Mouse (Mus musculus) megakaryocyte-erythroid progenitor cell, adult 5-6 weeks (primary cell): Measurements from ENCODE around the gene Gngt2. TPM values are rescaled to one million over a fixed set of nuclear protein-coding genes. Genes with fewer than 3 reads are reported as not detected.
"Not testable (repeated sequence)": the region's sequence is repeated elsewhere in the genome, so short reads cannot be mapped to it uniquely, and the experiment has no call there.

Experiments
- ATAC-seq: replicated peaks from 2 replicates; pipeline ENCODE4 v1.8.0; 2016; ENCODE audit warnings: mild to moderate bottlenecking, inconsistent platforms; ENCODE audit not compliant: severe bottlenecking, poor library complexity, low FRiP score, low TSS enrichment
- total RNA-seq, 2 experiments: library from RNA; stranded (forward) in 1 of 2; stranded (reverse) in 1 of 2; fragments of 200-1000, 215-1000 nt in 1 of 2; fragments of >200 nt in 1 of 2; fragmentation: Nextera tagmentation in 1 of 2; gene quantifications; 2 replicates each; pipeline ENCODE4 v1.2.3; 2014 to 2017

The Gngt2 gene
- total RNA-seq, 2 experiments from 2014 or later = 4.4 to 4.6 TPM

DNA sequence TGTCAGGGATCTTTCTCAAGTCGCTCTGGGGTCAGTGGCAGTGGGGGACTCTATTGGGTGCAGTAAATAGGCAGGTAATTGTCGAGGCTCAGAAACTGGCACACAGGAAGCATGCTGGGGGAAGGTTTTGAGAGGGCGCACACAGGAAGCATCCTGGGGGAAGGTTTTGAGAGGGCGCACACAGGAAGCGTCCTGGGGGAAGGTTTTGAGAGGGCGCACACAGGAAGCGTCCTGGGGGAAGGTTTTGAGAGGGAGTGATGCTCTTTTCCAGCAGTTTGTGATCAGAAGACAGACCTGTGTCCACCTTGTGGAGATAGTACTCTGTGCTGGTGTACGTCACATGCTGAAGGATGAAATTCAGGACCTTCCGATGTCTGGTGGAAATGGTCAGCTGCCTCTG, 38.8 kb downstream of the Gngt2 start:
- ATAC-seq = 0 out of 2 replicates have a peak, but pooled peaks have one; percentile 39

DNA sequence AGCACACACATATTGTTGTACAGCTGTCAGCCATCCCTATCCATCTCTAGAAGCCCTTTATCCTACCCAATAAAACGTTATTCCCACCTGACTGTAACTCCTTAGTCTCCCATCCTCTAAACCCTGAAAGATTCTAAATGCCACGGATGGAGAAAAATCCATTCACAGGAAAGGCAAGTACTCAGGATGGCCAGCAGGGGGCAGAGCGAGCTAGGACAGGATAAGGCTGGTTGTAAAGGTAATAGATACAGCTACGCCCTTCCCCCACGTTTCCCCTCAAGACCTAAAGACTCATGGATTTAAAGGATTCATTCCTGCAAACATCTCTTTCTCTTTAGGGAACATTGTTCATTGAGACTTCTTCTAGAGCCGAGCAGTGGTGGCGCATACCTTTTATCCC, 39.3 kb downstream of the Gngt2 start:
- ATAC-seq = peak; percentile 63

DNA sequence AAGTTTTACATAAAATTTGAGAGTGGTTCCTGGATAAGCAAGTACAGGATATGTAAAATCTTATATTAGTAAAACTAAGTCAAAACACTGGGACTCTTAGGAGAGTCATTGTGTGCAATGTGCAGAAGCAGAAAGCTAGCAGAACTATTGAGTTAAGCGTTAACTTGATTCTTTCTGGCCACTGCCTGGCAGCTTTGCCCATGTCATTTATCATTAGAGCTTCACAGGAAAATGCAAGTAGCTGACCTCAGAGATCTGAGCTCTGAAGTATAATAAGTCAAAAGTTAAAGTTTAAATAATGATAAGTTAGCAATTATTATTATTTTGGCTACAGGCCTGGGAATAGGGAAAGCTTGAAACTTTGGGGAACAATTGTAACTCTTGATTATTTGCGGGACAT, 42.8 kb downstream of the Gngt2 start:
- ATAC-seq = not testable (repeated sequence)

DNA sequence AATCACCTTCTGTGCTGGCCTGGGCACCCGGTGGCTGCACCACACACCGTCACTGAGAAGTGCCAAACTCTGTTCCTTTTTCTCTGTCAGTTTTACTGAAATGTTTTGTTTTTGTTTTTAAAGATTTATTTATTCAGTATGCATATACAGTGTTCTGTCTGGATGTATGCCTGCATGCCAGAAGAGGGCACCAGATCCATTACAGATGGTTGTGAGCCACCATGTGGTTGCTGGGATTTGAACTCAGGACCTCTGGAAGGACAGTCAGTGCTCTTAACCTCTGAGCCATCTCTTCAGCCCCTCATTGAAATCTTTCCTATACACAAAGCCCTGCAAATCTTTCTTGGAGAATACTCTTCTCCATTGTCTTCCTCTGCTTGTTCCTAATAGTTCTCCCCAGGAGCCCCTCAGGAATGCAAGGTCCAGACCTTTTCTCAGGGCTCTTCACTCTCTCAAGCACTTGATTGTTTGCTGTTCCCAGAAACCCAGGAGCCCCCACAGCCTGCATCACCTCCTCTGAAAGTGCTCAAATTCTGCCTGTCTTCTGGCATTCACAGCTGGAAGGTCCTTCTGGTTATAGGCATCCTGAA, 53.5 kb downstream of the Gngt2 start:
- ATAC-seq = no peak

Other genes starting within 250 kb of the Gngt2 start
- gene Ngfr, start 249.5 kb upstream of the Gngt2 start, total RNA-seq (2014; fragmentation: Nextera tagmentation) = not detected in 2 replicates
- gene Ngfr, start 249.5 kb upstream of the Gngt2 start, total RNA-seq (2017) = not detected in 2 replicates
- gene Phb, start 170.3 kb upstream of the Gngt2 start, total RNA-seq (2014; fragmentation: Nextera tagmentation) = 120 and 179 TPM in 2 replicates
- 189 and 190 TPM in 2 replicates for gene Phb, start 170.3 kb upstream of the Gngt2 start, total RNA-seq (2017)
- 43.0 and 54.5 TPM in 2 replicates for gene Zfp652, start 124.5 kb upstream of the Gngt2 start, total RNA-seq (2014; fragmentation: Nextera tagmentation)
- 27.4 and 28.2 TPM in 2 replicates for gene Zfp652, start 124.5 kb upstream of the Gngt2 start, total RNA-seq (2017)
- 7.1 and 7.5 TPM in 2 replicates for gene B130006D01Rik, start 113.6 kb upstream of the Gngt2 start, total RNA-seq (2014; fragmentation: Nextera tagmentation)
- 1.5 TPM in 1 of 2 replicates, not detected in the other for gene B130006D01Rik, start 113.6 kb upstream of the Gngt2 start, total RNA-seq (2017)
- gene Phospho1, start 12.7 kb upstream of the Gngt2 start, total RNA-seq (2014; fragmentation: Nextera tagmentation) = 5.6 and 7.5 TPM in 2 replicates
- gene Phospho1, start 12.7 kb upstream of the Gngt2 start, total RNA-seq (2017) = 0.56 and 3.2 TPM in 2 replicates
- gene Abi3, start 5.3 kb downstream of the Gngt2 start, total RNA-seq (2014; fragmentation: Nextera tagmentation) = 5.9 and 8.9 TPM in 2 replicates
- gene Abi3, start 5.3 kb downstream of the Gngt2 start, total RNA-seq (2017) = 3.4 and 5.7 TPM in 2 replicates
- gene B4galnt2, start 77.7 kb downstream of the Gngt2 start, total RNA-seq (2014; fragmentation: Nextera tagmentation) = not detected in 2 replicates
- not detected in 2 replicates for gene B4galnt2, start 77.7 kb downstream of the Gngt2 start, total RNA-seq (2017)
- gene Igf2bp1, start 168.7 kb downstream of the Gngt2 start, total RNA-seq (2014; fragmentation: Nextera tagmentation) = 0.02 TPM in 1 of 2 replicates, not detected in the other
- gene Igf2bp1, start 168.7 kb downstream of the Gngt2 start, total RNA-seq (2017) = not detected in 2 replicates
- gene Gip, start 187.3 kb downstream of the Gngt2 start, total RNA-seq (2014; fragmentation: Nextera tagmentation) = not detected in 2 replicates
- gene Gip, start 187.3 kb downstream of the Gngt2 start, total RNA-seq (2017) = not detected in 2 replicates
- 94.1 and 96.1 TPM in 2 replicates for gene Snf8, start 197.7 kb downstream of the Gngt2 start, total RNA-seq (2014; fragmentation: Nextera tagmentation)
- gene Snf8, start 197.7 kb downstream of the Gngt2 start, total RNA-seq (2017) = 37.3 and 54.3 TPM in 2 replicates
- 25.4 and 27.5 TPM in 2 replicates for gene Ube2z, start 228.2 kb downstream of the Gngt2 start, total RNA-seq (2014; fragmentation: Nextera tagmentation)
- gene Ube2z, start 228.2 kb downstream of the Gngt2 start, total RNA-seq (2017) = 14.6 and 19.4 TPM in 2 replicates
- 878 and 1,130 TPM in 2 replicates for gene Atp5g1, start 238.5 kb downstream of the Gngt2 start, total RNA-seq (2014; fragmentation: Nextera tagmentation)
- 87.7 and 137 TPM in 2 replicates for gene Atp5g1, start 238.5 kb downstream of the Gngt2 start, total RNA-seq (2017)